Mouse (Mus musculus) small intestine, adult 2 months (tissue): Measurements from ENCODE around the gene Hyou1. TPM values are rescaled to one million over a fixed set of nuclear protein-coding genes. Genes with fewer than 3 reads are reported as not detected.
A peak's percentile ranks its signal among the peaks of the same experiment; 100 is the strongest.
"Not testable (repeated sequence)": the region's sequence is repeated elsewhere in the genome, so short reads cannot be mapped to it uniquely, and the experiment has no call there.

Source experiments
- H3K27ac ChIP-seq: fragments of 200-500 bp; 2 replicates; pipeline ENCODE4 v1.5.1; 2012; ENCODE audit warnings: low read depth, low read length, control low read depth, inconsistent platforms; ENCODE audit not compliant: insufficient read depth
- H3K27me3 ChIP-seq: fragments of 200-500 bp; 2 replicates; pipeline ENCODE4 v1.6.1; 2012; ENCODE audit warnings: mild to moderate bottlenecking, moderate library complexity, low read length, inconsistent platforms; ENCODE audit not compliant: control insufficient read depth, insufficient read depth
- H3K36me3 ChIP-seq: fragments of 200-500 bp; 2 replicates; pipeline ENCODE4 v1.6.1; 2012; ENCODE audit warnings: mild to moderate bottlenecking, low read length, control low read depth, inconsistent platforms; ENCODE audit not compliant: control insufficient read depth, insufficient read depth
- H3K4me1 ChIP-seq: fragments of 200-500 bp; 2 replicates; pipeline ENCODE4 v1.6.1; 2012; ENCODE audit warnings: low read length, inconsistent platforms, mixed read lengths; ENCODE audit not compliant: control insufficient read depth, insufficient read depth, insufficient read length
- H3K4me3 ChIP-seq: fragments of 200-500 bp; 2 replicates; pipeline ENCODE4 v1.5.1; 2012; ENCODE audit warnings: low read depth, mild to moderate bottlenecking, control low read depth, inconsistent platforms, low read length, moderate library complexity
- CTCF ChIP-seq: fragments of 200-500 bp; IDR thresholded peaks from 2 replicates; pipeline ENCODE4 v1.5.1; 2012; ENCODE audit warnings: low read depth, mild to moderate bottlenecking, control low read depth, inconsistent platforms, low read length, moderate library complexity, mixed read lengths; ENCODE audit not compliant: insufficient replicate concordance, insufficient read length; ENCODE audit errors: extremely low read depth
- POLR2A ChIP-seq: fragments of 200-500 bp; IDR thresholded peaks from 2 replicates; pipeline ENCODE4 v1.6.1; 2012; ENCODE audit warnings: low read depth, mild to moderate bottlenecking, control low read depth, inconsistent platforms, low read length, moderate library complexity
- WGBS: fragments of 180-500 bp; shearing (Covaris S2); methylation state at CpG from one replicate; pipeline ENCODE4 v1.1.7; 2018; 5-methylcytosine and 5-hydroxymethylcytosine counted together
- polyA plus RNA-seq: library from polyadenylated mRNA; depleted of rRNA; stranded (reverse); fragments of >200 nt; gene quantifications from 2 replicates; pipeline ENCODE4 v1.2.3, GENCODE M21; 2012

Hyou1 gene
- polyA plus RNA-seq, 1 experiment, result 34.3 TPM

GRCm38 (mm10) chr9:44417892-44418363 lies 38.6 kb downstream of the Hyou1 start:
- H3K4me1 ChIP-seq, result peaks cover 2% of the 10 kb centered on the region; the same call in 1 of the 2 replicates
- peak; percentile 47; the same call in 1 of the 2 replicates for TF ChIP-seq POLR2A
- TF ChIP-seq CTCF, result peak; percentile 74
- H3K36me3 ChIP-seq, result peaks cover 12% of the 10 kb centered on the region
- under 1% methylated on average over 38 of the region's 38 CpGs for WGBS
- peak overlapping the region; percentile 35 for H3K27ac ChIP-seq
- peak overlapping the region; percentile 87 for H3K4me3 ChIP-seq
- H3K27me3 ChIP-seq, result no peaks in the 10 kb centered on the region

GRCm38 (mm10) chr9:44418519-44419385 lies 39.5 kb downstream of the Hyou1 start, which contains the start of gene Ccdc84:
Gene Ccdc84 (minus strand): TSS chr9:44418569.
- Histone ChIP-seq H3K27ac (peak within 1 kb of the TSS; percentile 35), H3K4me3 (peak within 1 kb of the TSS; percentile 87), H3K36me3 (0 out of 2 replicates have a peak, but pooled peaks cover 8% of the 10 kb centered on the region), H3K27me3 (no peaks in the 10 kb centered on the region), H3K4me1 (peaks cover 2% of the 10 kb centered on the region; the same call in 1 of the 2 replicates)
- 72% methylated on average over 14 of the region's 14 CpGs for WGBS
- TF ChIP-seq POLR2A (no peak), CTCF (no peak)

- 92% methylated on average over 9 of the region's 9 CpGs for WGBS
- not testable (repeated sequence) for H3K4me3 ChIP-seq, H3K27ac ChIP-seq, H3K27me3 ChIP-seq, H3K36me3 ChIP-seq, H3K4me1 ChIP-seq
These were observed 40.4 kb downstream of the Hyou1 start for GRCm38 (mm10) chr9:44419730-44420129.

- Histone ChIP-seq H3K4me1 (peaks cover 2% of the 10 kb centered on the region; the same call in 1 of the 2 replicates), H3K27me3 (no peaks in the 10 kb centered on the region), H3K4me3 (no peak overlapping the region), H3K36me3 (0 out of 2 replicates have a peak, but pooled peaks cover 2% of the 10 kb centered on the region), H3K27ac (no peak overlapping the region)
- TF ChIP-seq CTCF, result no peak
- no peak for TF ChIP-seq POLR2A
- 66% methylated on average over 5 of the region's 5 CpGs for WGBS
These were observed 41.1 kb downstream of the Hyou1 start for GRCm38 (mm10) chr9:44420280-44420898.

- 54% methylated on average over 4 of the region's 4 CpGs for WGBS
- TF ChIP-seq CTCF (no peak), POLR2A (no peak)
- no peak overlapping the region for H3K4me3 ChIP-seq
- H3K4me1 ChIP-seq, result no peaks in the 10 kb centered on the region
- H3K36me3 ChIP-seq, result no peaks in the 10 kb centered on the region
- no peak overlapping the region for H3K27ac ChIP-seq
- H3K27me3 ChIP-seq, result no peaks in the 10 kb centered on the region
These were observed 44.3 kb downstream of the Hyou1 start for GRCm38 (mm10) chr9:44423576-44423975.

GRCm38 (mm10) chr9:44432577-44433185 lies 53.4 kb downstream of the Hyou1 start:
- WGBS, result 40% methylated on average over 5 of the region's 5 CpGs
- H3K4me1 ChIP-seq, result no peaks in the 10 kb centered on the region
- TF ChIP-seq POLR2A (no peak), CTCF (no peak)

GRCm38 (mm10) chr9:44435747-44436146 lies 56.5 kb downstream of the Hyou1 start:
- H3K4me1 ChIP-seq, result no peaks in the 10 kb centered on the region
- H3K27me3 ChIP-seq, result no peaks in the 10 kb centered on the region
- TF ChIP-seq POLR2A, result no peak
- TF ChIP-seq CTCF, result no peak
- no peak overlapping the region for H3K4me3 ChIP-seq
- 66% methylated on average over 6 of the region's 6 CpGs for WGBS
- no peaks in the 10 kb centered on the region for H3K36me3 ChIP-seq
- no peak overlapping the region for H3K27ac ChIP-seq

More at GRCm38 (mm10) chr9:44432577-44433185, 53.4 kb downstream of the Hyou1 start:
- Histone ChIP-seq H3K36me3 (no peaks in the 10 kb centered on the region), H3K27me3 (no peaks in the 10 kb centered on the region), H3K4me3 (no peak overlapping the region), H3K27ac (no peak overlapping the region)
